Mouse (Mus musculus): ENCODE measurements around the gene Pitx3.

GRCm38 (mm10) chr19:46135789-46136638 is 12.1 kb downstream of the Pitx3 start:
- TF ChIP-seq CTCF (IDR thresholded peaks at IDR 0.05; ENCODE audit: insufficient read depth, low read length) (no peak), POLR2A (IDR thresholded peaks at IDR 0.05; ENCODE audit: borderline replicate concordance, extremely low read depth, low read depth, low read length) (no peak)

Measured in lung, adult 2 months (tissue).